Mouse (Mus musculus) left cerebral cortex, postnatal 10 days (tissue): Measurements from ENCODE around the gene Txk. TPM values are rescaled to one million over a fixed set of nuclear protein-coding genes. Genes with fewer than 3 reads are reported as not detected.

Experiments
- DNase-seq, 2 experiments: peaks; one replicate each; pipeline ENCODE4 v3.0.0; 2021 to 2022; ENCODE audit warnings: low spot score in 2 of 2, mixed read lengths in 1 of 2; ENCODE audit errors: extremely low spot score in 1 of 2
- intact Hi-C: fragments of 180-260 bp; cut with DNase I; formaldehyde crosslinking; loops from one replicate; pipeline ENCODE4 v1.15.1; 2025
- total RNA-seq, 2 experiments: library from RNA; stranded (reverse); gene quantifications; 2 replicates each; pipeline ENCODE4 v1.2.3; 2021

Txk gene
- total RNA-seq, 2 experiments from 2014 or later = 0.49 to 0.56 TPM

DNA sequence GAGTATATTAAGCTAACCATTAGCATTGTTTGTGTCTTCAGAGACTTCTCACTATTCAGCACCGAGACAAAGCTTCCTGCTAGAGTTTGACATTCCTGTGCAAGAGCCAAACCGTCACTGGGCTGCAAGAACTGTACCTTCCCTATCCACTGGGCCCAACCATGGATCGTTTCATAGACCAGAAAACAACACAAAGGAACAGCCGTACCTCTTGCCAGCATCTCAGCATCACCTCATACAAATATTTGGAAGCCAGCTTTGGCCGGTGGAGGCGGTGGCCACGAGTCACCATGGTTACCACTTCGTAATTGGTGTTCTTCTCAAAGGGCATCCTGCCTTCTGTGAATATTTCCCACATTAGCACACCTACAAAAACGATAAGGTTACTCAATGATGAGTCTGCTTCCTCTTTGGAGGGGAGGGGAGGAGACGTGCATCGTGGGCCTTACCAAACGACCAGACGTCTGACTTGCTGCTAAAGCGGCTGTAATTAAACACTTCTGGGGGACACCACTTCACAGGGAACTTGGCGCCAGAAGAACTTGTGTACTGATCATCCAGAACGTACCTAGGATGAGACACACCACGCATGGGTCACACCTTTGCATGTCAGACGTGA is 4.7 kb upstream of the Txk start:
- intact Hi-C loops = loop anchor here (5.0 kb wide), 3 partner anchors 45 to 405 kb away; partner anchors contain the start of gene Nfxl1
- no peak for DNase-seq

GRCm38 (mm10) chr5:72755941-72756340 is 3.4 kb upstream of the Txk start:
- intact Hi-C loops = loop anchor here (5.0 kb wide), 3 partner anchors 44 to 404 kb away; partner anchors contain the start of gene Nfxl1
- DNase-seq = peak; percentile 42 to 44

- no peak for DNase-seq
- intact Hi-C loops = loop anchor here (5.0 kb wide), 3 partner anchors 43 to 403 kb away; partner anchors contain the start of gene Nfxl1
These were observed 2.5 kb upstream of the Txk start for GRCm38 (mm10) chr5:72755035-72755434.

GRCm38 (mm10) chr5:72751056-72751758 is 1.4 kb downstream of the Txk start:
- DNase-seq = no peak
- intact Hi-C loops = no loop called here

DNA sequence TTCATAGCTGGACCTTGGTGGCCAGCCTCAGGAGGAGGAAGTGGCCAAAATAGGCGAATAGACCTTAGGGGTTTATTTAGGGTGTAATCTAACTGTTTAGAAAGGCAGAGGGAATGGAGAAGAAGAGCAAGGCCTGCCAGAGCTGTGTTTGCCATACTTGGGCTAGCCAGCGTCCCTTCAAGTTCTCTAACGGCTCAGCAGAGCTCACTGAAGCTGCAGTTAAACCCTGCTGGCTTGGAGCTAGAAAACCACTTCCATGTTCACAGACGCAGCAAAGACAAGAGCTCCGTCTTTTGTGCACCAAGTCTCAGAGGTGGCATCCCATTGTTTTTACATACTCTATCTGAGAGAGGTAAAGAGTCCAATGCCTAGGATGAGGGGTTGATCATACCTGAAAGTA is 2.4 kb downstream of the Txk start:
- intact Hi-C loops = no loop called here
- no peak for DNase-seq

DNA sequence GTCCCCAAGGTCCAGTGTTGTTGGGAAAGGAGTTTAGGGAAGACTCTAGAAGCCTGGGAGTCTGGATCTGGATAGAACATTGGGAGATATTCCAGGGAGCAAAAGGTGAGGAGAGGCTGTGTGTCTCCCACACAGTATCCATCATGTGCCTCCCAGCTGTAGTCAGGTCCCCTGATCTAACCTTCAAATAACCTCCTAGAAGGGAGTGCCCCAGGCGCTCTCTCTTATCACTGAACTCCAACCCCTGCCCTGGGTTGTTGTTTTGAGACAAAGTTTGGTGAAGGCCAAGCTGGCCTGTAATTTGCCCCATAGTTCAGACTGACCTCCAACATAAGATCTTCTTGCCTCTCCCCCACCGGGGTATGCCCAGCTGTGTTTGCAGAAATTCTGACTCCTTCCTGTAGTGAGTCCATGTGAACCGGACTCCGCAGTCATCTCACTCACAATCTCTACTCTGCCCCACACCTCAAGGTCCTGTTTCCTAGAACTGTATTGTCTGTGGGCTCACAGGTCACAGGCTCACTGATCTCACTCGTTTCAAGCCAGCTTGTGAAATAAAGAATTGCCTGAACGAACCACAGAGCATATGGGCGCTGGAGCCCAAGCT is 3.8 kb downstream of the Txk start:
- intact Hi-C loops = no loop called here

DNA sequence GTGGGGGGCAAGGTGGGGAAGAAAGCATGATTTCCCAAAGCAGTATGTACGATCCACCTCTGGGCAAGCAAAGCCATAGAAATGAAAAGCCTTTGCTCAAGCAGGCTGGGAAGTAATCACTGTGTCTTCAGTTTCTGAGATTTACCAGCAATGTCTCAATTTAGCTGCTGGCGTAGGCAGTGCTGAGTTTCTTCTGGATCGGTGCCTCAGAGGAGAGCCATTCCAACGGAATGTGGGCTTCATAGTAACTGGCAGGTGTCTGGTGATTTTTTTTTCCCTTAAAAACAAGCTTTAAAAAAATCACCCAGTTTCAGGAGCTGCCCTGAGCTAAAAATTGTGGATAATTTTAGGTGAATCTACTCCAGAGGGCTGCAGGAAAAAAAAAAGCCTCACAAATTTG is 5.2 kb downstream of the Txk start:
- DNase-seq = peak; percentile 47 to 81
- intact Hi-C loops = no loop called here

More for the DNA sequence above, 3.8 kb downstream of the Txk start:
- DNase-seq = no peak

DNA sequence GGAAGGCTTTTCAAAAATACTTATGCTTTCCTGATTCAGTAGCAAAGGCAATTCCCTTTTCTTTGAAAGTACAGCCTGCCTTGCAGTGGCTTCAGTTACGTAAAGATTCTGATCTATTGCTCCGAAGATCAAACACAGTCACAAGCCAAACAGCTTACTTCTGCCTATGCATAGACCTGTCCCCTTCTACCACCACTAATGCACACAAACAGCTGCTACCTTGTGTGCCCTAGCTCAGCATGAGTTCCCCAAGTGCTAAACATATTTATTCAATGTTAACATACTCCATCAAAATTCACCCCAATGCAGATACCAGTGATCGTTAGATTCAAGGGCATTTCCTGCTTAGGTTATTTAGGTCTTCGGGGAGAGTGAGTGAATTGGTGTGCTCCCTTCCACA is 6.1 kb downstream of the Txk start:
- intact Hi-C loops = no loop called here
- DNase-seq = no peak

DNA sequence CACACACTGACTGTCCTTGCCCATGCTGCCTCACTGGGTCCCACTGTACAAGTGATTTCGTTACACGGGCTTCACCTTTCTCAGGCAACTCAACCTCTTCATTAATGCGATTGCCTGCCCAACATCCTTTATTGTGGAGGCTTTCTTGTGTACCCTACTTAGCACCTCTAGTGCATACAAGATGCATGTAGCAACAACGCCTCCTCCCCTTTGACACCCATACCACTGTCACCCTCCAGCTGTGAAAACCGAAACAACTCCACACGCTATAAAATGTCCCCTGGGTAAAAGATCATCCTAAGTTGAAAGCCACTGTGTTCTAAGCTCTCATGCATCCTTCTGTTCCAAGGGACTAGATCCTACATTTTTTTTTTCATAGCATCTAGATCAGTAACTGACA is 9.5 kb downstream of the Txk start:
- intact Hi-C loops = no loop called here
- no peak for DNase-seq

- DNase-seq = no peak
- intact Hi-C loops = no loop called here
These were observed 15.7 kb downstream of the Txk start for GRCm38 (mm10) chr5:72736868-72737267.

DNA sequence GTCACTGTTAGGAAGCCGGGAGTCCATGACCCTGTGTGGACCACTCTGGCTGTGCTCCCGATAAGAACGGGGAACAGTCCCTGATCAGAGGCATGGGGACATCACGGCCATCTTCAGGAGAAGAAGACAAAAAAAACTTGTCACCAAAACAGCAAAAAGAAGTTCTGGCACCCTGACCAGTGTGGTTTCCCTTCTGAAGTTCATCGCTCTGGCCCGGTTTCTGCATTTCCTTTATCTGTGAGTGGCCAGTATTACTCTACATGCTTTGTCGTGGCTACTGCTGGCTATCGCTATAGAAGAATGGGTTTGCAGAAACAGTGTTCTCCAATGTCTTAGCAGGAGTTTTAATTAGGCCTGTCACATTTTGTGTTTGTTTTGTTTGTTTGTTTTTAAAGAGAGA is 16.1 kb downstream of the Txk start:
- intact Hi-C loops = no loop called here
- DNase-seq = no peak

DNA sequence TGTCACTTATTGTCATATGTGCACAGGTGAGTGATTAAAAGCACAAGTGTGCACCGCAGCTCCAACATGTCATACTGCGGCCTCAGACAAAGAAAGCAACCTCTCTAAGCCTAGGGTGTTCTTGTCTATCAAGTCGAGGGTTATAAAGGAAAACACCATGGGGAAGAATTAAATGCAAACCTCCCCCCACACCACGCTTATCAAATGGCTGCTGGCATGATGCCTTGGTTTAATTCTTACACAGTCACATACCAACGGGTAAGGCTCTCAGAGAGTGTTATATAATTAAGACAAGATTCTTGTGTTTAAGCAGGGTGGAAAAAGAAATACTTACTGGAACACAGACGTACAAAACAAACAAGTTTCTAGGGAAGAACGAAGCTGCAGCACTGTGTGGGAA is 16.8 kb downstream of the Txk start:
- intact Hi-C loops = no loop called here
- no peak for DNase-seq

DNA sequence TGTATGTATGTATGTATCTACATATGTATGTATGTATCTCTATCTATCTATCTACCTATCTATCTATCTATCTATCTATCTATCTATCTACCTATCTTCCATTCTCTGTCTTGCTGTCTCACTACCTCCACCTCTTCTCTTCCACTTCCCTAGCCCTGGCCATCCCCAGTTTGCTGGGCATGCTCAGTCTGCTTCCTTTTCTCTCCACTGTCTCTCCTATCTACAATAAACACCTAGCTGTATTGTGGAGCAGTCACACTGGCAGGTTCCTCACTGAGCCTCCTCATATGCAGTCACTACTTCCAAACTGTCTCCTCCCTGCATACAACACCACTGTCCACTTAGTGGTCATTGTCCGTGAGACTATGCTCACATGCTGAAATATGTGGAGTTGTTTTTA is 19.7 kb downstream of the Txk start:
- intact Hi-C loops = no loop called here
- DNase-seq = no peak

DNA sequence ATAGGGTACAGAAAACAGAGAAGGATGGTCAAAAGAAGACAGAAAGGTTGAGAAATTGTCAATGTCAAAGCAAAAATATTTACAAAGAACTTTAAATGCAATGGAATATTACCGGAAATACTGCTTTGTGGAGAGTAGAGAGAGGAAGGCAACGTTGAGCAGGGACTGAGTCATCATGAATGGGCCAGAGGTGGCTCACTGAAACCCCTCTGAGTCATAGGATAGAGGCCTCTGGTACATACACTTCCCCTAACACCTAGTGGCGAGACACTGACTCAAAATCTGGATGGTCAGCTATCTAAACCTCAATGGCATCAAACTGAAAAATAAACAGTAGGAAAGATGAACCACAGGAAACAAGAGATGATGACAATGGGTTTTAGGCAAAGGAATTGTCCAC is 27.2 kb downstream of the Txk start:
- intact Hi-C loops = no loop called here
- no peak for DNase-seq

DNA sequence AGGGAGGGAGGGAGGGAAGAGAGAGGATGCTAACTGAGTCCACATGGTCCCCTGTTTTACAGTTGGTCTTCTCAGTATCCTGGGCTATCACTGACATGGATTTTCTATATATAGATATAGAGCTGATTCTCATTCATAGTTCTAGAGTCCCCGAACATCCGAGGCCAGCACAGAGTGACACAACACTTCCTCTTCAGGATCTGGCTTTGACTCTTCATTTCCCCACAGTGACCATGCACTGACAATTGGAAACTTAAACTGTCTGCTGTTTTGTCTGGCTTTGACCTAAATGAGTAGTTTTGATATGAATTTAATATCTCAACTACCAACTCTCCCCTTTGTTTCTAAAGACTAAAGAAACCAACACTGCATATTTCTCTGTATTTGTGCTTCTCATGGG is 29.1 kb downstream of the Txk start:
- intact Hi-C loops = no loop called here
- no peak for DNase-seq

GRCm38 (mm10) chr5:72720587-72720986 is 32.0 kb downstream of the Txk start:
- intact Hi-C loops = no loop called here
- DNase-seq = no peak

DNA sequence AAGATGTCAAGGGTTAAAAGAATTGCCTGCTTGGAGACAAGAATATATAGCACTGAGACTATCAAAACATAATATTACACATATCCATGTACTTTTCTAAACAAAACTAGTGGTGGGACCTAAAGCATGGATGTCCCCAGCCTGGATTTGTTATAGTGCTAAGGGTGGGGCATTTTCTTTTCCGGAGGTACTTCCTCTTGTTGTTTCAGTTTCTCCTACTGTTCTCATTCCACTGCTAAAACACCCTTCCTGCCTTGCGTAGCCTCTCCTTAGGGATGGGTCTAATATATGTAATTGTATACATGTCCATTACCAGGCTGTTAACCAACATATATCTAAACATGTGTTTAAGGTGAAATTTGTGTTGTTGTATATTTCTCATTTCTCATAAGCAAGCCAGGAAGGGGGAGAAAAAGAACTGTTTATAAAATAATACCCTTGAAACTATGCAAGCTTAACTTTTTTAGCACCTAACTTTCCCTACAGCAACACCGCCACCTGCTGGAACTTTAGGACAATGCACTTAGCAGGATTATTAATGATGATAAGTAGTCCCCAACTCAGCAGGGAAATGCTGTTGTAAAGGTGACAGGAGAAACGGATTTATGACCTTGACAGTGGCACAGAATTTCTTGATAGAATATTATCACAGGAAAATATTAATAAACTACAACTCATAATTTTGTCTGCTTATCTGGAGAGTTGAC is 41.9 kb downstream of the Txk start:
- peak; percentile 61 to 68 for DNase-seq
- intact Hi-C loops = loop anchor here (2.0 to 5.0 kb wide), 2 partner anchors 47 to 360 kb away; no protein-coding TSS in a partner anchor

DNA sequence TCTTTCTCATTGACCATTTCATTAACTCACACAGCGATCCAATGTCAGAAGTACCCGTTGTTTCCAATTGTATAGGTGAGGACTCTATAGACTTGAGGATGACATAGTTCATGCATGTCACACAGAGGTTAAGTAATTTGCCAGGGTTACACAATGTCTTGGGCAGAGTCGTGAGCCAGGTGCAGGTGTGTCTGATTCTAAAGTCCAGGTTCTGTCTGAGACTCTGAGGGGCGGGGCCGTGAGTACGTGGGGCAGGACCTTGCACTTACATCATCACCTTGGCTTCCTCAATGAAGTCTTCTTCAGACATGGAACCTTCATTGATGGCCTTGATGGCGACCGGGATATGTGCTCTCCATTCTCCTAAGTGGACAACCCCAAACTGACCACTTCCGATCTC is 42.6 kb downstream of the Txk start:
- DNase-seq = no peak
- intact Hi-C loops = loop anchor here (2.0 to 5.0 kb wide), 2 partner anchors 47 to 359 kb away; no protein-coding TSS in a partner anchor

- no peak for DNase-seq
- intact Hi-C loops = no loop called here
These were observed 43.1 kb downstream of the Txk start for GRCm38 (mm10) chr5:72709451-72709850.
